Mouse (Mus musculus): Measurements from ENCODE around the gene Rbbp8nl.
A peak's percentile ranks its signal among the peaks of the same experiment; 100 is the strongest.

Gene Rbbp8nl

GRCm38 (mm10) chr2:180256296-180257000, 33.2 kb downstream of the Rbbp8nl start:
- DNase-seq = no peak

- DNase-seq = no peak
These were observed 34.0 kb downstream of the Rbbp8nl start for GRCm38 (mm10) chr2:180255701-180256100.

- DNase-seq = no peak
These were observed 35.1 kb downstream of the Rbbp8nl start for GRCm38 (mm10) chr2:180254436-180255209.

GRCm38 (mm10) chr2:180251838-180252237, 37.8 kb downstream of the Rbbp8nl start:
- DNase-seq = no peak

GRCm38 (mm10) chr2:180250930-180251611, 38.6 kb downstream of the Rbbp8nl start:
- DNase-seq = peak; percentile 81

- peak; percentile 42 for DNase-seq
These were observed 40.6 kb downstream of the Rbbp8nl start for GRCm38 (mm10) chr2:180248947-180249660.

- no peak for DNase-seq
These were observed 41.8 kb downstream of the Rbbp8nl start for GRCm38 (mm10) chr2:180247916-180248315.

GRCm38 (mm10) chr2:180243108-180243507, 46.6 kb downstream of the Rbbp8nl start:
- no peak for DNase-seq

- no peak for DNase-seq
These were observed 51.1 kb downstream of the Rbbp8nl start for GRCm38 (mm10) chr2:180238591-180238990.

- DNase-seq = peak; percentile 8
These were observed 51.9 kb downstream of the Rbbp8nl start for GRCm38 (mm10) chr2:180237601-180238345.

GRCm38 (mm10) chr2:180236930-180237329, 52.7 kb downstream of the Rbbp8nl start:
- DNase-seq = no peak

GRCm38 (mm10) chr2:180236500-180236899, 53.2 kb downstream of the Rbbp8nl start:
- DNase-seq = peak; percentile 9

- no peak for DNase-seq
These were observed 53.9 kb downstream of the Rbbp8nl start for GRCm38 (mm10) chr2:180235788-180236187.

GRCm38 (mm10) chr2:180234980-180235379, 54.7 kb downstream of the Rbbp8nl start:
- DNase-seq = peak; percentile 10

- no peak for DNase-seq
These were observed 55.3 kb downstream of the Rbbp8nl start for GRCm38 (mm10) chr2:180234353-180234752.

GRCm38 (mm10) chr2:180233101-180233904, 56.4 kb downstream of the Rbbp8nl start:
- DNase-seq = no peak

- no peak for DNase-seq
These were observed 59.2 kb downstream of the Rbbp8nl start for GRCm38 (mm10) chr2:180230482-180230881.

GRCm38 (mm10) chr2:180229129-180229528, 60.5 kb downstream of the Rbbp8nl start:
- no peak for DNase-seq

- DNase-seq = peak; percentile 64
These were observed 61.1 kb downstream of the Rbbp8nl start for GRCm38 (mm10) chr2:180228592-180228991.

GRCm38 (mm10) chr2:180228060-180228458, 61.6 kb downstream of the Rbbp8nl start:
- DNase-seq = no peak

Data from kidney, adult 18-20 months (tissue).